Mouse (Mus musculus) MEL (cell line): ENCODE results near the gene Prkag1. TPM values are rescaled to one million over a fixed set of nuclear protein-coding genes. Genes with fewer than 3 reads are reported as not detected.

Experiments
- DNase-seq: peaks from one replicate; pipeline ENCODE4 v3.0.0; 2011; ENCODE audit warnings: low read depth, low spot score
- H3K27ac ChIP-seq: 2 replicates; pipeline ENCODE4 v1.5.1; 2012; ENCODE audit warnings: low read depth, mild to moderate bottlenecking, control low read depth, low read length, moderate library complexity; ENCODE audit not compliant: control insufficient read depth
- H3K27me3 ChIP-seq, 2 experiments: fragments of 150-350 bp in 1 of 2; sonication (generic) in 1 of 2; 2 replicates each; pipeline ENCODE4 v1.6.1; 2012; ENCODE audit warnings: low read length in 2 of 2, mild to moderate bottlenecking in 2 of 2, improper control_type of control experiment in 1 of 2, moderate library complexity in 1 of 2; ENCODE audit not compliant: insufficient read depth in 2 of 2, control insufficient read depth in 1 of 2
- H3K36me3 ChIP-seq, 2 experiments: 2 replicates each; pipeline ENCODE4 v1.6.1; 2012 to 2014; ENCODE audit warnings: low read length in 2 of 2, improper control_type of control experiment in 1 of 2, inconsistent platforms in 1 of 2, mild to moderate bottlenecking in 1 of 2; ENCODE audit not compliant: insufficient read depth in 2 of 2, control insufficient read depth in 1 of 2
- H3K4me1 ChIP-seq, 2 experiments: fragments of 150-350 bp in 1 of 2; sonication (generic) in 1 of 2; 2 replicates each; pipeline ENCODE4 v1.6.1; 2012; ENCODE audit warnings: low read length in 2 of 2, improper control_type of control experiment in 1 of 2, mild to moderate bottlenecking in 1 of 2; ENCODE audit not compliant: insufficient read depth in 2 of 2, control insufficient read depth in 1 of 2
- H3K4me3 ChIP-seq, 2 experiments: fragments of 150-350 bp in 1 of 2; sonication (generic) in 1 of 2; 2 replicates each; pipeline ENCODE4 v1.5.1; 2012; ENCODE audit warnings: low read depth in 2 of 2, low read length in 2 of 2, mild to moderate bottlenecking in 2 of 2, moderate library complexity in 2 of 2, control low read depth in 1 of 2, improper control_type of control experiment in 1 of 2; ENCODE audit not compliant: control insufficient read depth in 1 of 2, insufficient read depth in 1 of 2
- H3K79me2 ChIP-seq: 2 replicates; pipeline ENCODE4 v1.6.1; 2012; ENCODE audit warnings: mild to moderate bottlenecking, low read length, moderate library complexity; ENCODE audit not compliant: control insufficient read depth, poor library complexity, insufficient read depth
- H3K9ac ChIP-seq: 2 replicates; pipeline ENCODE4 v1.6.1; 2012; ENCODE audit warnings: low read depth, mild to moderate bottlenecking, control low read depth, low read length, moderate library complexity; ENCODE audit not compliant: control insufficient read depth, poor library complexity, severe bottlenecking
- H3K9me3 ChIP-seq: fragments of 150-350 bp; sonication (generic); replicated peaks from 2 replicates; pipeline ENCODE4 v1.6.1; 2012; ENCODE audit warnings: mild to moderate bottlenecking, low read length, improper control_type of control experiment, moderate library complexity; ENCODE audit not compliant: insufficient read depth
- BHLHE40 ChIP-seq: IDR thresholded peaks from 2 replicates; pipeline ENCODE4 v1.6.1; 2012; ENCODE audit warnings: low read depth, mild to moderate bottlenecking, inconsistent platforms, low read length, improper control_type of control experiment, borderline replicate concordance
- CHD1 ChIP-seq: IDR thresholded peaks from 2 replicates; pipeline ENCODE4 v1.6.1; 2012; ENCODE audit warnings: low read depth, mild to moderate bottlenecking, inconsistent platforms, low read length, improper control_type of control experiment
- CHD2 ChIP-seq: IDR thresholded peaks from 2 replicates; pipeline ENCODE4 v1.6.1; 2011; ENCODE audit warnings: low read length, improper control_type of control experiment
- ETS1 ChIP-seq: IDR thresholded peaks from 2 replicates; pipeline ENCODE4 v1.6.1; 2012; ENCODE audit warnings: low read depth, mild to moderate bottlenecking, inconsistent platforms, low read length, improper control_type of control experiment, moderate library complexity
- GATA1 ChIP-seq: IDR thresholded peaks from 2 replicates; pipeline ENCODE4 v1.6.1; 2011; ENCODE audit warnings: low read depth, low read length, improper control_type of control experiment
- HCFC1 ChIP-seq: IDR thresholded peaks from 2 replicates; pipeline ENCODE4 v1.6.1; 2012; ENCODE audit warnings: low read depth, mild to moderate bottlenecking, inconsistent platforms, low read length, improper control_type of control experiment, moderate library complexity
- JUND ChIP-seq: IDR thresholded peaks from 2 replicates; pipeline ENCODE4 v1.6.1; 2011; ENCODE audit warnings: low read depth, mild to moderate bottlenecking, improper control_type of control experiment, low read length
- KAT2A ChIP-seq: conservative IDR thresholded peaks from 2 replicates; pipeline ENCODE4 v1.6.1; 2012; ENCODE audit warnings: low read depth, low read length, improper control_type of control experiment, inconsistent platforms
- MAFK ChIP-seq: IDR thresholded peaks from 2 replicates; pipeline ENCODE4 v1.6.1; 2011; ENCODE audit warnings: low read depth, mild to moderate bottlenecking, low read length, improper control_type of control experiment, borderline replicate concordance
- MAX ChIP-seq: IDR thresholded peaks from 2 replicates; pipeline ENCODE4 v1.6.1; 2011; ENCODE audit warnings: low read length, improper control_type of control experiment
- MXI1 ChIP-seq: IDR thresholded peaks from 2 replicates; pipeline ENCODE4 v1.6.1; 2011; ENCODE audit warnings: mild to moderate bottlenecking, low read depth, low read length, improper control_type of control experiment
- MYB ChIP-seq: IDR thresholded peaks from 2 replicates; pipeline ENCODE4 v1.6.1; 2011; ENCODE audit warnings: mild to moderate bottlenecking, low read depth, low read length, improper control_type of control experiment
- MYC ChIP-seq: IDR thresholded peaks from 2 replicates; pipeline ENCODE4 v1.6.1; 2011; ENCODE audit warnings: low read depth, mild to moderate bottlenecking, low read length, improper control_type of control experiment, moderate library complexity
- NELFE ChIP-seq: IDR thresholded peaks from 2 replicates; pipeline ENCODE4 v1.6.1; 2011; ENCODE audit warnings: low read depth, low read length, improper control_type of control experiment
- NRF1 ChIP-seq: IDR thresholded peaks from 2 replicates; pipeline ENCODE4 v1.6.1; 2014; ENCODE audit warnings: low read depth, mild to moderate bottlenecking, inconsistent platforms, low read length, improper control_type of control experiment, moderate library complexity; ENCODE audit not compliant: poor library complexity, insufficient read depth, severe bottlenecking
- POLR2AphosphoS2 ChIP-seq: IDR thresholded peaks from 2 replicates; pipeline ENCODE4 v1.6.1; 2011; ENCODE audit warnings: low read length, improper control_type of control experiment
- RAD21 ChIP-seq: IDR thresholded peaks from 2 replicates; pipeline ENCODE4 v1.6.1; 2011; ENCODE audit warnings: mild to moderate bottlenecking, low read depth, low read length, improper control_type of control experiment
- RCOR1 ChIP-seq: IDR thresholded peaks from 2 replicates; pipeline ENCODE4 v1.6.1; 2012; ENCODE audit warnings: low read depth, mild to moderate bottlenecking, inconsistent platforms, low read length, improper control_type of control experiment
- SIN3A ChIP-seq: IDR thresholded peaks from 2 replicates; pipeline ENCODE4 v1.6.1; 2012; ENCODE audit warnings: low read length, improper control_type of control experiment, inconsistent platforms
- SMC3 ChIP-seq: IDR thresholded peaks from 2 replicates; pipeline ENCODE4 v1.6.1; 2011; ENCODE audit warnings: low read depth, low read length, improper control_type of control experiment
- TAL1 ChIP-seq: IDR thresholded peaks from 2 replicates; pipeline ENCODE4 v1.6.1; 2012; ENCODE audit warnings: mild to moderate bottlenecking, inconsistent platforms, low read length, moderate library complexity, mixed read lengths
- TBP ChIP-seq: IDR thresholded peaks from 2 replicates; pipeline ENCODE4 v1.8.0; 2011; ENCODE audit warnings: low read depth, low read length, improper control_type of control experiment
- UBTF ChIP-seq: IDR thresholded peaks from 2 replicates; pipeline ENCODE4 v1.6.1; 2012; ENCODE audit warnings: low read depth, mild to moderate bottlenecking, inconsistent platforms, low read length, improper control_type of control experiment, moderate library complexity, borderline replicate concordance; ENCODE audit not compliant: insufficient read depth
- USF1 ChIP-seq: IDR thresholded peaks from 2 replicates; pipeline ENCODE4 v1.6.1; 2014; ENCODE audit warnings: low read depth, mild to moderate bottlenecking, inconsistent platforms, low read length, improper control_type of control experiment, moderate library complexity
- USF2 ChIP-seq, 2 experiments: IDR thresholded peaks; 2 replicates each; pipeline ENCODE4 v1.6.1; 2011 to 2012; ENCODE audit warnings: improper control_type of control experiment in 2 of 2, low read length in 2 of 2, borderline replicate concordance in 1 of 2, inconsistent platforms in 1 of 2, low read depth in 1 of 2, mild to moderate bottlenecking in 1 of 2; ENCODE audit not compliant: insufficient read depth in 1 of 2
- ZKSCAN1 ChIP-seq: IDR thresholded peaks from 2 replicates; pipeline ENCODE4 v1.6.1; 2012; ENCODE audit warnings: low read depth, mild to moderate bottlenecking, inconsistent platforms, low read length, improper control_type of control experiment, moderate library complexity
- ZMIZ1 ChIP-seq: IDR thresholded peaks from 2 replicates; pipeline ENCODE4 v1.6.1; 2012; ENCODE audit warnings: low read depth, mild to moderate bottlenecking, inconsistent platforms, low read length, improper control_type of control experiment, moderate library complexity
- polyA plus RNA-seq, 2 experiments: library from polyadenylated mRNA; stranded (reverse) in 1 of 2; unstranded in 1 of 2; fragments of >175 nt in 1 of 2; fragments of >200 nt in 1 of 2; gene quantifications; 2 replicates each; pipeline versions ENCODE4 v1.2.1 to v1.2.4; 2012; ENCODE audit warnings: low replicate concordance in 2 of 2, low read depth in 1 of 2; ENCODE audit not compliant: insufficient read length in 2 of 2, insufficient read depth in 1 of 2, missing spikeins in 1 of 2
- total RNA-seq: library from RNA; depleted of rRNA; stranded (reverse); fragments of 300-350 nt; gene quantifications from 2 replicates; pipeline ENCODE4 v1.2.3, GENCODE M21; 2012

The Prkag1 gene
- total and polyA plus RNA-seq, 3 experiments, result 122 to 348 (median 141) TPM

GRCm38 (mm10) chr15:98778191-98778770 lies 53.0 kb downstream of the Prkag1 start:
- Histone ChIP-seq H3K79me2 (no peaks in the 10 kb centered on the region), H3K9me3 (no peaks in the 10 kb centered on the region), H3K27me3 (no peaks in the 10 kb centered on the region), H3K4me1 (no peaks in the 10 kb centered on the region; a peak in 1 of 4 replicates), H3K4me3 (no peak overlapping the region), H3K36me3 (peaks cover 0 to 4% of the 10 kb centered on the region in 2 experiments; a peak in 2 of 4 replicates), H3K9ac (no peak overlapping the region), H3K27ac (no peak overlapping the region)
- no peak for DNase-seq
- TF ChIP-seq MYB (no peak), ZMIZ1 (no peak), RAD21 (no peak), MYC (no peak), ETS1 (no peak), ZKSCAN1 (no peak), JUND (no peak), GATA1 (no peak), MAX (no peak), MXI1 (no peak), RCOR1 (no peak), NELFE (no peak), BHLHE40 (no peak), CHD1 (no peak), HCFC1 (no peak), CHD2 (no peak), SMC3 (no peak)

- H3K79me2 ChIP-seq, result no peaks in the 10 kb centered on the region
- TF ChIP-seq UBTF (no peak), SMC3 (no peak), SIN3A (no peak), MXI1 (no peak), USF2 (IDR thresholded peaks at IDR 0.05; ENCODE audit: borderline replicate concordance in 1 of 2, insufficient read depth in 1 of 2, low read depth in 1 of 2, low read length in 2 of 2) (no peak), BHLHE40 (no peak), NRF1 (no peak), MYB (no peak), TAL1 (no peak), USF1 (no peak), MAFK (no peak), POLR2AphosphoS2 (no peak), ETS1 (no peak), ZKSCAN1 (no peak), CHD1 (no peak), TBP (no peak), KAT2A (no peak)
- TF ChIP-seq, all 39 proteins: peak for 0
- no peak within 1 kb of the TSS for H3K4me3 ChIP-seq
- H3K9me3 ChIP-seq, result no peaks in the 10 kb centered on the region
- H3K36me3 ChIP-seq, result peaks cover 0 to 5% of the 10 kb centered on the region in 2 experiments; a peak in 2 of 4 replicates
- no peak for DNase-seq
- no peaks in the 10 kb centered on the region for H3K4me1 ChIP-seq
- H3K9ac ChIP-seq, result no peak within 1 kb of the TSS
- H3K27ac ChIP-seq, result no peak within 1 kb of the TSS
- H3K27me3 ChIP-seq, result no peaks in the 10 kb centered on the region
Observed at GRCm38 (mm10) chr15:98777762-98778161, 53.6 kb downstream of the Prkag1 start, which contains the start of gene Wnt10b. Gene Wnt10b, minus strand, starts transcription at chr15:98778150.
